Mouse (Mus musculus) hindbrain, embryonic 15.5 days (tissue): ENCODE data around the gene Tmem44. TPM values are rescaled to one million over a fixed set of nuclear protein-coding genes. Genes with fewer than 3 reads are reported as not detected.
"Not testable (repeated sequence)": the region's sequence is repeated elsewhere in the genome, so short reads cannot be mapped to it uniquely, and the experiment has no call there.

Experiments
- ATAC-seq: fragments of 200-750 bp; cut with Nextera tagmentation; 2 replicates; pipeline ENCODE4 v1.8.0; 2017; ENCODE audit warnings: low read depth, moderate number of reproducible peaks, moderate TSS enrichment; ENCODE audit not compliant: low FRiP score
- H3K27ac ChIP-seq: fragments of 300-500 bp; sonication (generic); replicated peaks from 2 replicates; pipeline ENCODE4 v1.5.1; 2015; ENCODE audit warnings: mild to moderate bottlenecking, inconsistent platforms
- H3K27me3 ChIP-seq: fragments of 300-500 bp; sonication (generic); 2 replicates; pipeline ENCODE4 v1.6.1; 2015; ENCODE audit warnings: control low read depth, inconsistent platforms
- H3K36me3 ChIP-seq: fragments of 300-500 bp; sonication (generic); 2 replicates; pipeline ENCODE4 v1.6.1; 2015; ENCODE audit warnings: control low read depth, inconsistent platforms
- H3K4me1 ChIP-seq: fragments of 300-500 bp; sonication (generic); replicated peaks from 2 replicates; pipeline ENCODE4 v1.6.1; 2015; ENCODE audit warnings: control low read depth, inconsistent platforms
- H3K4me2 ChIP-seq: fragments of 300-500 bp; sonication (generic); 2 replicates; pipeline ENCODE4 v1.6.1; 2015; ENCODE audit warnings: moderate library complexity, mild to moderate bottlenecking, inconsistent platforms
- H3K4me3 ChIP-seq: fragments of 300-500 bp; sonication (generic); 2 replicates; pipeline ENCODE4 v1.5.1; 2015; ENCODE audit warnings: mild to moderate bottlenecking, inconsistent platforms
- H3K9ac ChIP-seq: fragments of 300-500 bp; sonication (generic); 2 replicates; pipeline ENCODE4 v1.6.1; 2015; ENCODE audit warnings: inconsistent platforms
- H3K9me3 ChIP-seq: fragments of 300-500 bp; sonication (generic); 2 replicates; pipeline ENCODE4 v1.6.1; 2016; ENCODE audit warnings: control low read depth, inconsistent platforms
- WGBS: fragments of 180-500 bp; shearing (Covaris S2); methylation state at CpG from one replicate; pipeline ENCODE4 v1.1.7; 2015; 5-methylcytosine and 5-hydroxymethylcytosine counted together
- polyA plus RNA-seq: library from polyadenylated mRNA; unstranded; fragments of >200 nt; fragmentation: Nextera tagmentation; extraction: Ambion mirVana; gene quantifications from 2 replicates; pipeline ENCODE4 v1.2.1, GENCODE M21; 2015

The Tmem44 gene
- polyA plus RNA-seq, 1 experiment from 2014 or later, result 72.6 TPM

DNA sequence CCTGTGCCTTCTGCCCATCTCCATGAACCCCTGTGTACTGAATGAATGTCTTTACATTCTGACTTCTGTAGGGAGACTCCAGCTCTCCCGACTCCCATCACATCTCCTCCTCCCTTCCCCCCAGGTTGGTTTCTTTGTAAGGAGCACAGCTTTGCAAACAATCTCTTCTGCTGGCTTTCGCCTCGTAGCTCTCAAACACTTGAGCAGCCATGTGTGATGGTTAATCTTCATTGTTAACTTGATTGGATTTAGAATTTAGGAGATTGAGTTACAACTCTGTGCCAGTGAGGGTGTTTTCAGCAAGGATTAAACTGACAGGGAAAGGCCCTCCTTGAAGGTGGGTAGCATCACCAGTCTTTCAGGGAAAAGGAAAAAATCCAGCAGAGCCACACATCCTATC is 73.6 kb downstream of the Tmem44 start:
- no peak overlapping the region for H3K4me3 ChIP-seq
- no peak overlapping the region for H3K9ac ChIP-seq
- ATAC-seq, result no peak
- H3K9me3 ChIP-seq, result no peaks in the 10 kb centered on the region
- no peak overlapping the region for H3K27ac ChIP-seq
- H3K4me1 ChIP-seq, result 0 out of 2 replicates have a peak, but pooled peaks cover 6% of the 10 kb centered on the region
- 40% methylated on average over 3 of the region's 3 CpGs for WGBS
- H3K36me3 ChIP-seq, result no peaks in the 10 kb centered on the region
- no peak overlapping the region for H3K4me2 ChIP-seq
- H3K27me3 ChIP-seq, result no peaks in the 10 kb centered on the region

- Histone ChIP-seq H3K36me3 (no peaks in the 10 kb centered on the region), H3K9ac (no peak overlapping the region)
Measured at GRCm38 (mm10) chr16:30475633-30476461, 74.8 kb downstream of the Tmem44 start.

GRCm38 (mm10) chr16:30472447-30472846 is 78.2 kb downstream of the Tmem44 start:
- H3K27me3 ChIP-seq, result no peaks in the 10 kb centered on the region
- 0 out of 2 replicates have a peak, but pooled peaks cover 6% of the 10 kb centered on the region for H3K4me1 ChIP-seq
- no peak overlapping the region for H3K9ac ChIP-seq
- H3K36me3 ChIP-seq, result no peaks in the 10 kb centered on the region
- 68% methylated on average over 5 of the region's 5 CpGs for WGBS
- no peak for ATAC-seq
- no peak overlapping the region for H3K4me2 ChIP-seq
- no peak overlapping the region for H3K4me3 ChIP-seq
- H3K9me3 ChIP-seq, result 0 out of 2 replicates have a peak, but pooled peaks cover 5% of the 10 kb centered on the region
- no peak overlapping the region for H3K27ac ChIP-seq

More at GRCm38 (mm10) chr16:30475633-30476461, 74.8 kb downstream of the Tmem44 start:
- Histone ChIP-seq H3K27me3 (no peaks in the 10 kb centered on the region), H3K4me3 (no peak overlapping the region), H3K4me2 (no peak overlapping the region), H3K4me1 (0 out of 2 replicates have a peak, but pooled peaks cover 6% of the 10 kb centered on the region), H3K9me3 (0 out of 2 replicates have a peak, but pooled peaks cover 5% of the 10 kb centered on the region), H3K27ac (peak overlapping the region; percentile 12; the same call in 1 of the 2 replicates)
- 55% methylated on average over 10 of the region's 10 CpGs for WGBS
- no peak for ATAC-seq

- ATAC-seq, result no peak
- WGBS, result 90% methylated on average over 2 of the region's 2 CpGs
Measured at GRCm38 (mm10) chr16:30471912-30472311, 78.7 kb downstream of the Tmem44 start.

GRCm38 (mm10) chr16:30468944-30469343 is 81.7 kb downstream of the Tmem44 start:
- H3K36me3 ChIP-seq, result no peaks in the 10 kb centered on the region
- H3K9me3 ChIP-seq, result 0 out of 2 replicates have a peak, but pooled peaks cover 5% of the 10 kb centered on the region
- WGBS, result 94% methylated on average over 6 of the region's 6 CpGs
- no peaks in the 10 kb centered on the region for H3K4me1 ChIP-seq
- no peaks in the 10 kb centered on the region for H3K27me3 ChIP-seq
- no peak overlapping the region for H3K27ac ChIP-seq
- no peak for ATAC-seq
- no peak overlapping the region for H3K9ac ChIP-seq
- H3K4me3 ChIP-seq, result no peak overlapping the region
- no peak overlapping the region for H3K4me2 ChIP-seq

More at GRCm38 (mm10) chr16:30471912-30472311, 78.7 kb downstream of the Tmem44 start:
- Histone ChIP-seq H3K27me3 (no peaks in the 10 kb centered on the region), H3K4me3 (no peak overlapping the region), H3K9me3 (0 out of 2 replicates have a peak, but pooled peaks cover 5% of the 10 kb centered on the region), H3K9ac (no peak overlapping the region), H3K36me3 (no peaks in the 10 kb centered on the region), H3K4me2 (no peak overlapping the region), H3K4me1 (0 out of 2 replicates have a peak, but pooled peaks cover 6% of the 10 kb centered on the region), H3K27ac (no peak overlapping the region)

DNA sequence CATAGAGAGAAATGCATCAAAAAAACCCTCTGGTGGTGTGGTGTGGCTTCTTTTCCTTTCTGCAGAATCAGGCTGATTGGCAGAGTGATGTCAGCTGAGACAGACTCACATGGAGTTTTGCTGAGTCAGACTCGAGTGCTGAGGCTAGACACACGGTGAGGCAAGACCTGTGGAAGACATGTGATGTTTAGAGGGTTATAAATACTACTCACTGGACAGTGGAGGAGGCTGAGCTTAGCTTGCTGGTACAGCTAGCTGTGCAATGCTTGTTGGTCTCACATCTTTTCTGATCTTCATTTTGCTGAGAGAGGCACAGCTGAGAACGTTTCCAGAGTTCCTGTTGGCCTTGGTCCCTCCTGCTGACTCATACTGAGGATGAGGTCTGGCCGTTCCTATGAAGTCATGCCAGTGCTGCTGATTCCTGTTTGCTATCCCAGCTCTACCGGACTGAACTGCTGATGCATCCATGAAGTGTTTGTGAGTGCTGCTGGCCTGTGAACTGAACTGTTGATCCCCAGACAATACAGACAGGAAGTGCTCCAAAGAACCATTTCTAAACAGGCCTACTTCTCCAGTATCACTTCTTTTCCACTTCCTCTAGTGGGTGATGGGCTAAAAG is 84.9 kb downstream of the Tmem44 start:
- H3K27me3 ChIP-seq, result no peaks in the 10 kb centered on the region
- H3K9ac ChIP-seq, result no peak overlapping the region
- no peak overlapping the region for H3K4me2 ChIP-seq
- H3K4me3 ChIP-seq, result no peak overlapping the region
- H3K27ac ChIP-seq, result no peak overlapping the region
- H3K36me3 ChIP-seq, result no peaks in the 10 kb centered on the region
- no peaks in the 10 kb centered on the region for H3K4me1 ChIP-seq
- no peaks in the 10 kb centered on the region for H3K9me3 ChIP-seq
- no peak for ATAC-seq
- 78% methylated on average over 5 of the region's 5 CpGs for WGBS

GRCm38 (mm10) chr16:30464742-30465141 is 85.9 kb downstream of the Tmem44 start:
- 91% methylated on average over 3 of the region's 3 CpGs for WGBS
- H3K4me3 ChIP-seq, H3K9me3 ChIP-seq, H3K4me2 ChIP-seq, H3K27ac ChIP-seq, H3K9ac ChIP-seq, H3K4me1 ChIP-seq, H3K27me3 ChIP-seq, ATAC-seq, H3K36me3 ChIP-seq: not testable (repeated sequence)

Other genes starting within 250 kb of the Tmem44 start
- gene Gp5, start 240.1 kb downstream of the Tmem44 start, polyA plus RNA-seq, result 0.61 and 1.0 TPM in 2 replicates
- 8.8 and 9.6 TPM in 2 replicates for gene Atp13a3, start 144.9 kb downstream of the Tmem44 start, polyA plus RNA-seq
- gene Lsg1, start 36.8 kb upstream of the Tmem44 start, polyA plus RNA-seq, result 45.5 and 45.7 TPM in 2 replicates
- 19.6 and 21.6 TPM in 2 replicates for gene Fam43a, start 48.9 kb upstream of the Tmem44 start, polyA plus RNA-seq